Mouse (Mus musculus) c-Kit-positive CD71-positive TER-119-negative erythroid progenitor cells, embryonic 14.5 days (primary cell): ENCODE measurements around the gene Sh3glb1.

Experiments used
- DNase-seq: peaks from one replicate; pipeline ENCODE4 v3.0.0-alpha.2; 2013; ENCODE audit warnings: low read depth

The Sh3glb1 gene

DNA sequence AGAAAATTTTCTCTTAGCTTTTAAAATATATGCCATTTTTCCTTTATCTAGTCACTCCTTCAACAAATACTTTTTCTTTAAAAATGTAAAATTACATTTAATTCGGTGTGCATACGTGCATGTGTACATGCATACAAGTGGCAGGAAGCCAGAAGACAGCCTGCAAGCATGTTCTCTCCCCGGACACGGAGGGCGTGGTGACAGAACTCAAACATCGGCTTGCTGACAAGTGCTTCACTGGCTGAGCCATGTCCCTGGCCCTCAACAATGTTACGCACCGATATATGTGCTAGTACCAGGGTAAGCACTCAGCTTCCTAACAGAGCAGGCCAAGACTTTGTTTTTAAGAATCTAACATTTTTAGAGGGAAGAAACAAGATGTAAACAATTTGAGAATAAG is 5.5 kb downstream of the Sh3glb1 start:
- DNase-seq: no peak

DNA sequence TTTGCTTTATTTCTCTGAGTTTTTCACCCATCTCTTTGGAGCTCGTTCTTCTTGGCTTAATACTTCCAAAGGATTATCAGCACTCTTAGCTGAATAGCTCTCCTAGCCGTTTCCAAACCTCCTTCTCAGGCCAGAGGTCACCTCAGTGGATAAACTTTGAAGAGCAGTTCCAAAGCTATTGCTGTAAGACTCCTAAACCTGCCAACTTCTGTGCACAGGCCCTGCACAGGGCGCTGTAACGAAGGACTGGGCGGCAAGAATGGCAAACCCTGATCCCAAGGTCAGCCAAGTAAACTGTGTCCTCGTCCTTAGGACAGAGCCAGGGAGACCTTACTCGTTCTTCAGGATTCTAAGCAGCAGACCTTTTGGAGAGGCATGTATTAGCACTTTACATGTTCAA is 6.0 kb downstream of the Sh3glb1 start:
- no peak for DNase-seq

DNA sequence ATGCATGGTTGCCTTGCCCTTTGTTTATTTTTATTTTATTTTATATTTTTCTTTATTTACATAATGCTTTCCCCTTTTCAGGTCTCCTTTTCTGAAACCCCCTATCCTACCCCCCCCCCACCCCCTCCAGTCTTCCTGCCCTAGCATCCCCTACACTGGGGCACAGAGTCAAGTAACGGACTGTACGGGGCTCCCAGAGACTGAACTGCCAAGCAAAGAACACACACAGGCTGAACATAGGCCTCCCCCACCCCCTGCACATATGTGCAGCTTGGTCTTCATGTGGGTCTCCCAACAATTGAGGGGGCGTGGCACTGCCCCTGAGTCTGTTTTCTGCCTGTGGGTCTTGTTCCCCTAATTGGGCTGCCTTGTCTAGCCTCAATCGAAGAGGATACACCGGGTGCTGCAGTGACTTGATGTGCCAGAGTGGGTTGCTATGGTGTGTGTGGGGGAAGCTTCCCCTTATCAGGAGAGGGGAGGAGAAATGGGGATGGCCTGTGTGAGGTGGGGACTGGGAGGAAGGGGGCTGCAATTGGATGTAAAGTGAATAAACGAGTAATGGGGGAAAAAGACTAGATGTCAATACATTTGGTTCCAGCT is 8.4 kb downstream of the Sh3glb1 start:
- no peak for DNase-seq

DNA sequence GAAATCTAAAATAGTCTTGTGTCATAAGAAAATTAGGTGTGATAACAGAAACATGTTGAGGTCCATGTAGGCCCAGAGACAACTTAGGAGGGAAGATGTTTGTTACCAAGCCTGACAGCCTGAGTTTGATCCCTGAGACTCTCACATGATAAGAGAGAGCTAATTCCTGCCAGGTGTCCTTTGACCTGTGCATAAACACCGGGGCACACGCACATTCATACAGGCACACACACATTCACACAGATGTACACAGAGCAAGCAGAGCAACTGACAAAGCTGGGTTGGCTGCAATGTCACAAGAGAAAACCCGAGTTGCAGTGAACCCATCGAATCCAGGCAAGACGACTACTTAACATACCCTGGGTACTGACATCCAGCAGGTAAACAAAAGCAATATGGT is 11.5 kb downstream of the Sh3glb1 start:
- DNase-seq: no peak

DNA sequence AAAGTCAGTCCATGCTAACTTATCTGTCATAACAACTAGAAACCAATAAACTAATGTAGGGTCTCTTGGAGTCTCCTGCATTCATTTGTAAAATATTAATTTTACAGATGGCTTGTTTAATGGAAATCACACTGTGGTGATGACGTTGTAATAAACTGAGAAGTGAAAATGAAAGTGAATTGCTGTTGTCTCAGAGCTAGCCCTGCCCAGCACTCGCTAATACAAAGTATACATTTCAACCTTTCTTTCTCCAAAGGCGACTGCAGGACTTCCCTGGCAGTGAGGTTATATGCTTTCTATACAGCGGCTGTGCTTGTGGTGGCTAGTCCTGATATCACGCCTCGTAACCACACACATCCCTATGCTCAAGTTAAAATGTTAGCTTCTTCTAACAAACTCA is 16.2 kb downstream of the Sh3glb1 start:
- no peak for DNase-seq

DNA sequence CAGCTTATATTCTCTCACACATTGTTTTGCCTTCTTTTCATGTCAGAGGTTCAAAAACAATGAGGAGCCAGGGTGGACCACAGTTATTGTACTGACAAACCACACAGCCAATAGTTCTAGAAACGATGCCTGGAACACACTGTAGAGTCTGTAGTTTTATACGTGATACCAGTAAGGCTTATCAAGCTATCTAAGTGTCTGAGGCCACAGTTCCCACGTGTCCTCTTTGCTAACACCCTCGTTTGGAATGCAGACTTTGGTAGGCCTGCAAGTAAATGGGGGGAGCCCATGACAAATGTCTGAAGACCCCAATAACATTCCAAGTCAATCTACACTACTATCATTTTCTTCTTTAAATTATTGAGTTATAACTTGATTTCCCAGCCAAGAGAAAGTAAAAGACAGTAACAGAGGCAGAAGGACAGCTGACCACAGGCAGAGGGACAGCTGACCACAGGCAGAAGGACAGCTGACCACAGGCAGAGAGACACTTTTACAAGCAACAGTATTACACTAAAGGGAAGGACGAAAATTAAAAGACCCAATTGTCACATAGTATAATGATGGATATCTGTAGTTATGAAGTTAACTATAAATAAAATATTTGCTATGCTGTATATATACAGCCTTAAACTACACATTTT is 21.2 kb downstream of the Sh3glb1 start:
- DNase-seq: no peak

DNA sequence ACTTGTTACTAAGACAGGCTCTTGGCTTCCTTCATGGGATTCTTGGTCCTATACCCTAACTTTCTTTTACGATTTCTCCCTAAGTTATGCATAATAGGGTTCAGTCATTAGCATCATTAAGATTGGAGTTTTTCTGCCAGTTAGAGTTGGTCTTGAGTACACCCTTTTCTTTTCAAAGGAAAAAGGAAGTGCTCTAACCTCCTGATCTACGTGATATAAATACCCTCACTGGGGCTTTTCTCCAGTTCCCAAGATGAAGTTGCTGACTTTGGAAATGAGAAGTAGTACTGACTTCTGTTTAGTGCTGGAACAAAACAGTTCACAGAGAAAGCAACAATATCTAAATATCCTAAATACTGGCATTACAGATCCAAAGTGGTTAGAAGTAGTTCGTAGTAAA is 22.2 kb downstream of the Sh3glb1 start:
- DNase-seq: no peak

DNA sequence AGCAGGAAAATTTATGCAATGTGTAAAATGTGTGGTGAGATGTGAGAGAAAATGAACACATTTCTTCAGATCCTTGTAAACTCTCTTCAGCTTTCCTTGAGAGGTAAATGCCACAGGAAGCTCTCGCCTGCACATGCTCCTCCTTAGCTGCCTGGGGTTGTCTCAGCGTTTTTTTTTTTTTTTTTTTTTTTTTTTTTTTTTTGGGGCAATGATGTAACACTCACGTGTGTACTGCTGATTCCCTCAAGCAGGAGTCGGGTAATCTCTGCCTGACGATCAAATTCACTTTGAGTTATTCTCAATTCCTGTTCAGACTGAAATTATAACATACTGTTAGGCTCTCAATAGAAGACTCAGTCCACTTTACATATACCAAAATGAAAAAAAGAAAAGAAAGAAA is 23.0 kb downstream of the Sh3glb1 start:
- no peak for DNase-seq

DNA sequence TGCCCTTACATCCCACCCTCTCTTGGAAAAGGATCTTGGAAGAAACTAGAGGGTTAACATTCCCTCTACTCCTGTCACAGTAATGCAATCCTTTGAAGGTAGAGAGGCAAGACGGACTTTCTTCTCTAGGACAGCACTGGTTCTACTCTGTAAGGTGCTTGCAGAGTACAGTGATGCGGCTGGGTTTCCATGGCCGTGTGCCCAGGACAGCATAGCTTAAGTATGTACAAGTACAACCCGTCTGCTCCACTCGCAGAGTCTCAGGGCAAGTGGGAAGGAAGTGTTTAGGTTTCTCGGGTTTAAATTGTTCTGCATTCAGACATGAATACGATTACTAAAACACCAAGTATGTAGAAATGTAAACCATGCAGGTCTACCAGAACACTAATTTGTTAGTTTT is 25.2 kb downstream of the Sh3glb1 start:
- DNase-seq: no peak

DNA sequence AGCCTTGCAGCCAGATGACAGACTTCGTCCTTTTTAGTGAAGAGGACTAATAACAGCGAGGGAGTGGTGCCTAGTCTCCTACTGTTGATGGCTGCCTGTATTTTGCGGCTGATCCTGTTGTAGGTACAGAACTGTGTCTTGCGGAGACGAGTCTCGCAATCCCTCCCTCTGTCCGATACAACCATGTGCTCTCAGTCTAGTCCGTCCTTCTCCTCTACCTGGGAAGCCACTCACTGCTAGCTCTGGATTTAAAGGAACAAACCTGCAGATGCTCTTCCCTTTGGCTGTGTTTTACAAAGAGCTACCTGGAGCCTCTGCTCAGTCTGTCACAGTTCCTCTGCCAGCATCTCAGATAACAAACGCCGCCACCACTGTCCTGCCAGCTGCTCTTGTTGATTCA is 26.1 kb downstream of the Sh3glb1 start:
- no peak for DNase-seq

DNA sequence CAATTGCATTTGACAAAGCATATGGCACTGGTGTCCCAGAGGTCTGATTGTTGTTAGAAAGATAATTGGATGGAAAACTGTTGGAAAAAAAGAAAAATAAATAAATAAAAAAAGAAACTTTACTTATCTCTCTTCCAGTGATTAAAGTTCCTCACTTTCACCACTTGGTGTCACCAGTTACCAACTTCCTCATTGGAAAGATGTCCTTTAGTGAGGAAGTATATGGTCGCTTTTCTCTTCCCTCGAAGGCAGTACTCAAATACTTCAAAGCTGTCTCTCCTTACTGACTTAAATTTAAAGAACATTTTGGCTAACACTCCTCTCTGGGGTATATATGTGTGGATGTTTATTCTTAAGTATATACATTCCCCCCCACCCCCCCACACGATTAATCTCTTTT is 28.1 kb downstream of the Sh3glb1 start:
- peak; percentile 56 for DNase-seq

DNA sequence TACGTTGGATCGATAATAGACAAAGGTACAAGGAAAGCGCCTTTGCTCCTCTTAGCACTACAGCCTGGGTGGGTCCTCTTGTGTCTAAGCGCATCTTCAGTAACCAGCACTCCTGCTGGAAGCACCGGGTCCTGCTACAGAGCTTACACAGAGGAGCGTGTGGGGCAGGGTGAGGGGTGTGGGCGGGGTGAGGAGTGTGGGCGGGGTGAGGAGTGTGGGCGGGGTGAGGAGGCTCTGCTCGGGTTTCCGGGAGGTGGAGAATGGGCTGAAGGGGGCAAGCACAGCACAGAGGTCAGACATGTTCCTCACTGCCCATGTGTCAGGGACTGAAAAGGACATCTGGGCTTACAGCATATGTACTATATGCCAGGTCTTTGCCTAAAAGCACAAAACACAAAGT is 30.9 kb downstream of the Sh3glb1 start:
- DNase-seq: peak; percentile 69

DNA sequence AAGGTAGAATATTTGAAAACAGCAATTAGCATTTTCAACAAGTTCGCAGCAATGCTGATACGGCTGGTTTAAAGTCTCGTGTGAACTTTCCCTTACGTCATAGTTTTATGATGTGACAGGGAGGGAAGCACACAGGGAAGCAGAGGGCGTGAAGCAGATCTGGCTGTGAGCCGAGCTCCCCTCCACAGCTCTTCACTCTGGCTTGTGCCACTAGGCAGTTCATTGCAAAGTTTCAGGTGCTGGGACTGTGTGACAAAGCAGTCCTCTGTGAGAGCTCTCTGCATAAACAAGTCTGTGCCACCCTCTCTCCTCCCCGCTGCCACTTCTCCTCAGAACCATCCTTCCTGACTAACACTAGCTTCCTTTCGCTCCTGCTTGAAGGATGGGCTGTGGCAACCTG is 31.9 kb downstream of the Sh3glb1 start:
- no peak for DNase-seq

DNA sequence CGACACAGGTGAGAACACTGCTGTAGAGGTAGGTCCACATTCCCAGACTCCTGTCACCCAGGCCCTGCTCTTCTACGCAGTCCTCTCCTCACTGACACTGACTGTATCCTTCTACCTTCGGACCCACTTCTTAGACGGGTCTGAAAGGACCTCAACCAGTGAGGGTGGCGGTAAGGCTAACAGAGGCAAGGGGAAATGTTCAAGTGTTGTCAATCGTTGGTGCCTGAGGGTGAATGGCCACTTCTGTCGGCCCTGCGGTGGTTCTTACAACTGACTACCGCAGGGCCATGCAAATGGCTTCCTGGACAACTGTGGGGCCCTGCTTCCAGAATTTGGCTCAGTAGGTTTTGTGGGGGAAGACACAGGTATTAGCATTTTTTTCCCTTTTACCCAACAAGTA is 32.5 kb downstream of the Sh3glb1 start:
- DNase-seq: no peak

DNA sequence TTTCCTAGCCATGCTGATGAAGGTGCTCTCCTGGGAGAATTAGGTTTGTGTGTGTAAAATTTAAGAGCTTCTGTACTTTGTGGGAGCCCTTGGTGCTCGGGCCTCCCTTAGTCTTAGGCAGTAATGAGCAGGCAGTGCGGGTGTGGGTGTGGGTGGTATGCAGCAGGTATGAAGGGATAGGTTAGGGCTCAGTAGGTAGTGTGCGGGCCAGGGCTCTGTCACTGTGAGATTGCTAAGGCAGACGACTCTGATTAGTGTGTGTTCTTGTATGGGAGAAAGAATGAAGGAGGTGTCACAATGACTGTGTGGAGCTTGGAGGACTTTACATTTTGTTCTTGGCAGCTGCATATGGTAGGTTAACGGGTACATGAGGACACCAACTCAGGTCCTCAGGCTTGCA is 34.0 kb downstream of the Sh3glb1 start:
- DNase-seq: no peak

DNA sequence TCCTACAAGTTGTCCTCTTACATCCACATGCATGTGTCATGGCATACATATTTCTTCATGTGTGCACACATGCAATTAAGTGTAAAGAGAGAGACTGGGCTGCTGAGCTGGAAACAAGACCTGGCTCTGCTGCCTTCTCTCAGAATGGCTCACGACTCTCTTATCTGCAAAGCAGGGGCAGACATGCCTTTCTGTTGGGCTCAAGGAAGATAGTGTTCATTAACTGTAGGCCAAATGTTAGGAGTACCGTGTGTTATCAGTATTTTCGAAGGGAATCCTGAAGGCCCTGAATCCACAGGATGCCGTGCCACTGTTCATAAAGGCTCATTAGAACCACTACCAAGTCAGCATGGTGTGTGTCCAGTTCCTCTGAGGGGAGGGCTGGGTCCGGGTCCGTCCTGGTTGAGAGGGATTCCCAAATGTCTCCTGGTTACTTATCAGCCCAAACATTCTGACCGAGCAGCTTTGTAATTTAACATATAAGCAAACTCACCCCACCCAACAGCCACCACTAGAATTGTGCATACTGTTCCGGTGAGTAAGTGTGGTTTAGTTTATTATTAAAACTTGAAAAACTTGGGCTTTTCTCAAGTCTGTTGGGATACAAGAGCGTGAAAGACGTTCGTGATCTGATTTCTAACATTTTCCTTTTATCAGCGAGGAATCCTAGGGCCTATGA is 36.9 kb downstream of the Sh3glb1 start:
- no peak for DNase-seq

DNA sequence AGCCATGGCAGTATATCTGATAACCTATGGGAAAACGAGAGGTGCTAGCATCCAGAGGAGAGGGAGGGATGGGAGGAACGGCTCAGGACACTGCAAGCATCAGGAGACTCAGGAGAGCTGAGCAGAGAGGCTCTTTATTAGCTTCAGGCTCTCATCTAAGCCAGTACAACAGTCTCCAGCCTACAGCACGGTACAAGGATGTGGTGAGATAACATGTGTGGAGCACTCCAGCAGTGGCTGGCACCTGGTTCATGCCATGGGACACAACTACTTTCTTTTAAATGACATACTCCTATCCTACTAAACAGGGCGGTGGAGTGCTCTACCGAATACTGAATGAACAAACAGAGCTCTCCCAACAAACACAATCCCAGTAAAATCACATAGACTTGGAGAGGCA is 38.6 kb downstream of the Sh3glb1 start:
- DNase-seq: no peak

DNA sequence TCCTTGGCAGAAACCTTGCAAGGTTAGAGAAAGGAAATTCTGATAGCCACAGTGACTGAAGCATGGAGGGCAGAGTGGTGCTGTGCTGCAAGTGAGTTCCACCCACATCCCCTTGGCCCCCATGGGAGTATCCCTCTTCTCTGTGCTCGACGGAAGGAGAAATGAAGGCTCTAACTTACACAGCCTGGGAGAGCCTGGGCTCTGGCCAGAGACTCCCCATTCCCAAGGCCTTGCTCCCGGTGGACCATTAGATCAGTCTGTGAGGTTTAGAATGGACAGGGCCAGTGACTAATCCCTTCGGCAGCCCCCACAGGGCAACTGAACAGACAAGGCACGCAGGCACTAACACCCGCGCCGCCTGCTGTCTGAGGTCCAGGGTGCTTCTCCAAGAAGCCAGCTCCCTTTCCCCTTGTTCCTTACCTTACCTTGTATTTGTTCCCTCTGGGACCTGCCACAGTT is 40.4 kb downstream of the Sh3glb1 start:
- DNase-seq: no peak

DNA sequence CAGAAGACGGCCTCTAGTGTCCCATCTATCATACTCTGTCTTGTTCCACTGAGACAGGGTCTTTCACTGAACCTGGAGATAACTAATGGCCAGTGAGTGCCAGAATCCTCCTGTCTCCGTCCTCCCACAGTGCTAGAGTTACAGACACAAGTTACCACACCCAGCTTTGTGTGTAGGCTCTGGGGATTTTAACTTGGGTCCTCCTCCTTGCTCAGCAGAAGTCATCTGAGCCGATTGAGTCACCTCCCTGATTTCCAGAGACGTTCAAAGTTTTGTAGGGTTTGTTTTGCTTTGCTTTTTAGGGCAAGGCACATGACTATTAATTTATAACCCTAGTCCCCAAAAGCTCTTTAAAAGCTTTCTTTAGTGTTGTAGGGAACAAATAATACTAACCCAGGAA is 41.0 kb downstream of the Sh3glb1 start:
- DNase-seq: no peak

DNA sequence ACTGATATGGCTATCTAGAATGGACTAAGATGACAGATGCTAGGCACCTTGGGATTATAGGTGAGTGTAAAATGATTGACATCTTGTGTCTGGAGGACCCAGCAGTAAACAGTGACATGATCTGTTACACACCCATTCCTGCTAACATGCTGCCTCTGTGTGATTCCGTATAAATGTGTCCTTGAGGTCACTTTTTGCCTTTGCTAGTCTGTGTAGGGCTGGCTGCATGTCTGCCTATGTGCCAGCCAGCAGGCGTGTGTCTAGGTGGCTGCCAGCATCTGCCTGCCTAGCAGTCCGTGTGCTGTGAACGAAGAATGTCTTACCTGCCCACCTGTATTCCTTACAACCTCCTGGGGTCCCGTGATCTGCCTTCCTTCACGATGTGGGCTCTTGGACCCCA is 42.4 kb downstream of the Sh3glb1 start:
- no peak for DNase-seq

DNA sequence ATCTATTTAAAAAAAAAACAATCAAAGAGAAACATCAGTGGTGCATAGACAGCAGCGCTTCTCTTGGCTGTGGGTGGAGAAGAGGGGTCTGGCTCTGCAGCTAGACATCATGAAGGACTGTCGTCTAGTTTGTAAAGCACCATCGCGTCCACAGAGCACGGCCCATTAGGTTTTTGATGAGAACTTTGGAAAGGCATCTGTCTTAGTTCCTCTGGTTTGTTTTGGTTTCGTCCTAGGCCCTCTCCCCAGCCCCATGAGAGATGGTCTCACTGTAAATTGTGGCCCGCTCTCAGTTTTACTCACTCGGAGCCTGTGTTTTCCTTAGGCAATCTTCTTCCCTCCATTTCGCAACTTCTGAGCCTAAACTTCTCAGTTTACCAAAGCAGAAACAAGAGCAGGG is 43.9 kb downstream of the Sh3glb1 start:
- no peak for DNase-seq

DNA sequence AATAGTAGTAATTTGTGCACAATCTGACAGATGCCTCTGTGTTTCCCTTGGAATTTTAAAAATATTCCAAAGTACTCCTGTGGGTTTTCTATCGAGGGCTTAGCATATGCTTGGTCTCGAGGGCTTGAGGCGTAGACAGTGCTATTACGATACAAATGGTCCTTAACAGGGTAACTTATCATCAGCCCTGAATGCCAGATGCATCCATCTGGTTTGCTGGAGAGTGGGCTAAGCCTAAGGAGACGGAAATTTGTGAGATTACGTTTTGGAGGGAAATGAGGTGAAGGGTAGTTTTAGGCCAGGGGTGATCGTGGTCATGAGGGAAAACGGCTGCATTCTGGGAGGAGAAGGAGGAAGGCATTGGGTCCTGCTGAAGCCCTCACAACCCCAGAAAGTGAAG is 48.1 kb downstream of the Sh3glb1 start:
- DNase-seq: no peak

DNA sequence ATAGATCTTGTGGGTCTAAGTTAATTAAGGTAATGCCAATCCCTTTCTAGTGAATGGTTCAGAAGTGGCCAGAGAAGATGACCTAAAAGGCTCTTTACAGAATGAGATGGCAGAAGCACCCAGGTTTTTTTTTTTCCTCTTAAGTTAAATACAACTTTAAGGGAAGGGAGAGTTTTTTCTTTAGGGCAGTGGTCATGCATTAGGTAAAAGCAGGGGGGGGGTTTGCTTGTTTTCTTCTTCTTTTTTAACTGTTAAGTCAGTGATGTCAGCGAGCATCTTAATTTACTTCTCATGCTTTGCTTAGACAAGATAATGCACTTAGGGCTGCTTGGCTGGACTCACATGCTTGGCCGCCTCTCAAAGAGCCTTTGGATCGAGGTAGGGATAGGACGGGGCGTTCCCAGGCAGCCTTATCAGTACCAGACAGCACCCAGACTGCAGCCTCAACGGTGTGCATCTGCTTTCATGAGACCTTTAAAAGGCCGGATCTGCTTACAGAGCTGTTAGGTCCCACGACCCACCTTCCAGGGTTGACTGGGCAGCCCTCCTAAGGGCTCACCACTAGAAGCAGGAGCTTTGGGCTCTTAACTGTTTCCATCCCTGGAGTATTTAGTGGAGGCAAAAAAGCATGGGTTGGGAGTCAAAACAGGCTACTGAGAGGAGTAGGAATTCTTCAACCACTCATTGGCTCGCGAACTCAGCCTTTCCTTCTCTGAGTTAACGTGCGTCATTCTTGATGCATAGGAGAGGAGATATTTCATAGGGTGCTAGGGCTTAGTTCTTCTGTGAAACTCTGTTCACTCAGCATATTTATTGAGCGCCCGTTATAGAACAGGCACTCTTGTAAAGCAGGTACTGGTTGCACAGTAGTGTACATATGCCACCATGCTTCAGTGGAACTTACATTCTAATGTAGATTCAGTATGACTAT is 49.9 kb downstream of the Sh3glb1 start:
- DNase-seq: peak; percentile 90
